Mouse (Mus musculus) ES-E14 (cell line): ENCODE data around the gene Pms2. TPM values are rescaled to one million over a fixed set of nuclear protein-coding genes. Genes with fewer than 3 reads are reported as not detected.

Source experiments
- DNase-seq: peaks from one replicate; pipeline ENCODE4 v3.0.0-alpha.2; 2013; ENCODE audit warnings: low read depth, low spot score
- H3K27ac ChIP-seq: 2 replicates; pipeline ENCODE4 v1.5.1; 2012; ENCODE audit warnings: low read depth, mild to moderate bottlenecking, low read length, moderate library complexity, mixed read lengths; ENCODE audit not compliant: poor library complexity, insufficient read depth, severe bottlenecking
- H3K36me3 ChIP-seq: 2 replicates; pipeline ENCODE4 v1.6.1; 2012; ENCODE audit warnings: mild to moderate bottlenecking, low read length, moderate library complexity, mixed read lengths; ENCODE audit not compliant: control insufficient read depth, poor library complexity, insufficient read depth, severe bottlenecking
- H3K4me1 ChIP-seq, 2 experiments: fragments of 150-350 bp in 1 of 2; sonication (generic) in 1 of 2; 2 replicates each; pipeline ENCODE4 v1.6.1; 2012; ENCODE audit warnings: low read length in 2 of 2, mild to moderate bottlenecking in 1 of 2, mixed read lengths in 1 of 2; ENCODE audit not compliant: control insufficient read depth in 2 of 2, insufficient read depth in 2 of 2, poor library complexity in 1 of 2
- H3K4me3 ChIP-seq, 2 experiments: fragments of 150-350 bp in 1 of 2; sonication (generic) in 1 of 2; 2 replicates each; pipeline ENCODE4 v1.5.1; 2012; ENCODE audit warnings: low read length in 2 of 2, low read depth in 1 of 2, mild to moderate bottlenecking in 1 of 2, mixed read lengths in 1 of 2; ENCODE audit not compliant: insufficient read depth in 1 of 2, poor library complexity in 1 of 2, severe bottlenecking in 1 of 2
- H3K9ac ChIP-seq: 2 replicates; pipeline ENCODE4 v1.6.1; 2012; ENCODE audit warnings: low read depth, mild to moderate bottlenecking, low read length, mixed read lengths; ENCODE audit not compliant: poor library complexity, insufficient read depth, severe bottlenecking
- H3K9me3 ChIP-seq: fragments of 150-350 bp; sonication (generic); 2 replicates; pipeline ENCODE4 v1.6.1; 2012; ENCODE audit warnings: low read depth, mild to moderate bottlenecking, low read length; ENCODE audit not compliant: control insufficient read depth, insufficient read depth
- CHD2 ChIP-seq: IDR thresholded peaks from 2 replicates; pipeline ENCODE4 v1.6.1; 2014; ENCODE audit warnings: mild to moderate bottlenecking, low read depth, low read length, inconsistent platforms
- HCFC1 ChIP-seq: IDR thresholded peaks from 2 replicates; pipeline ENCODE4 v1.6.1; 2012; ENCODE audit warnings: low read length, inconsistent platforms, borderline replicate concordance; ENCODE audit not compliant: insufficient read depth
- MAFK ChIP-seq: IDR thresholded peaks from 2 replicates; pipeline ENCODE4 v1.6.1; 2014; ENCODE audit warnings: mild to moderate bottlenecking, low read depth, low read length, inconsistent platforms; ENCODE audit not compliant: insufficient read depth
- ZC3H11A ChIP-seq: IDR thresholded peaks from 2 replicates; pipeline ENCODE4 v1.6.1; 2012; ENCODE audit warnings: low read depth, mild to moderate bottlenecking, inconsistent platforms, low read length, borderline replicate concordance
- ZNF384 ChIP-seq: IDR thresholded peaks from 2 replicates; pipeline ENCODE4 v1.6.1; 2012; ENCODE audit warnings: low read depth, low read length, inconsistent platforms
- in situ Hi-C, 2 experiments: fragments of 600-800 bp; cut with MboI; formaldehyde crosslinking; loops; one replicate each; pipeline ENCODE4 v1.15.1; 2025; ENCODE audit warnings: low sequenced_read_pairs in 2 of 2, inconsistent platforms in 1 of 2; ENCODE audit not compliant: unreplicated experiment in 2 of 2
- total RNA-seq: library from RNA; depleted of rRNA; stranded (reverse); fragments of 300-350 nt; gene quantifications from 2 replicates; pipeline ENCODE4 v1.2.3, GENCODE M21; 2012

Gene Pms2
- total RNA-seq, 1 experiment = 23.9 TPM

DNA sequence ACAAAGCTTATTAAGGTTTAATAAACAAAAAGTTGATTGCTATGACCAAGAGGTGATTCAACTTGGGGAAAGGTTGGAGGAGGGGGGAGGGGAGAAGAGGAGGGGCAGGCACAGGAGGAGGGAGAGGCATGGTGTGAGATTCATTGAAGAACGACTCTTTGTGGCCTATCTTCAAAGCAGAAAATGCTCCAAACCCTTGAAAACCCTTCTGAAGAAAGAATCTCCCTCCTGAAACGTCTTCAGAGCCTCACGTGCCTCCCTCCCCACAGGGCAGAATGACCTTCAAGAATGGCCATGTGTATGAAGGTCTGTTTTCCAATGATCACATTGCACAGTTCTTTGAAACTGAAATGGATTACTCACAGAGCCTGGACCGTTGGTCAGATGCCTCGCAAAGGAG, 40.3 kb downstream of the Pms2 start:
- TF ChIP-seq MAFK = no peak
- no peak for TF ChIP-seq ZC3H11A
- TF ChIP-seq HCFC1 = no peak
- no peak for TF ChIP-seq CHD2
- no peak for TF ChIP-seq ZNF384

DNA sequence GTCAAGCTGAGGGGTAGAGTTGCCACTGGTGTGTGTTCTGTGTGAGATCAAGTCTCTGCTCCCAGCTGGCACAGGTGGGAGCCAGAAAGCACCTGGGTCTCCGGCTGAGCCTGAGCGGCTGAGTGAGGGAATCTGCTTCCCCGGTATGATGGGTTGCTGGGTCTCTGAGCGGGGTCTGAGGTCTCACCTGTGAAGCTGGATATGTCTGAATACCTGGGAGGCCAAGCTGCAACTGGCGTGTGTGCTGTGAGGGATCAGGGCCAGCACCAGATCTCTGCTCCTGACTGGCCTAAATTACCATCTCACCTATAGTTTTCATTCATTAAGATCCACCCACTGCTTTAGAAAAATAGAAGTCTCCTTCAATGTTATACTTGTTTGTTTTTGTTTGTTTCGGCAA, 47.3 kb downstream of the Pms2 start:
- H3K4me1 ChIP-seq = no peaks in the 10 kb centered on the region
- no peak overlapping the region for H3K9ac ChIP-seq
- no peak for TF ChIP-seq ZNF384
- TF ChIP-seq HCFC1 = no peak
- no peak for TF ChIP-seq ZC3H11A
- no peak for TF ChIP-seq MAFK
- TF ChIP-seq CHD2 = no peak
- in situ Hi-C loops = no loop called here
- no peaks in the 10 kb centered on the region for H3K36me3 ChIP-seq
- DNase-seq = no peak
- H3K4me3 ChIP-seq = no peak overlapping the region
- no peaks in the 10 kb centered on the region for H3K9me3 ChIP-seq
- no peak overlapping the region for H3K27ac ChIP-seq

More for the DNA sequence above, 40.3 kb downstream of the Pms2 start:
- 0 out of 4 replicates have a peak, but pooled peaks cover 0 to 2% of the 10 kb centered on the region in 2 experiments for H3K4me1 ChIP-seq
- H3K36me3 ChIP-seq = no peaks in the 10 kb centered on the region
- H3K9me3 ChIP-seq = no peaks in the 10 kb centered on the region
- no peak overlapping the region for H3K4me3 ChIP-seq
- in situ Hi-C loops = no loop called here
- no peak for DNase-seq
- H3K27ac ChIP-seq = no peak overlapping the region
- H3K9ac ChIP-seq = no peak overlapping the region

DNA sequence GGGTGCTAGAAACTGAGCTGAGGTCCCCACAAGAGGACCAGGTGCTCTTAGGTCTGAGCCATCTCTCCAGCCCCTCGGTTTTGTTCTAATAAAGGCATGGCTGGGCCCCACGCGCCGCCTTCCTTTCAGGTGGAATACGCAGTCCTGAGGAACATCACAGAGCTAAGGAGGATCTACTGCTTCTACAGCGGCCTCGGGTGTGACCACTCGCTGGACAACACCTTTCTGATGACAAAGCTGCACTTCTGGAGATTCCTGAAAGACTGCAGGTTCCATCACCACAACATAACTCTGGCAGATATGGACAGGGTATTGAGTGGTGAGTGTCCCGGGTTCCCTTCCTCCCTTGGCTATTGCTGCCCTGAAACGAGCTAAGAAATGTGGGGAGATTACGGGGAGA, 49.8 kb downstream of the Pms2 start:
- TF ChIP-seq ZC3H11A (no peak), HCFC1 (no peak), ZNF384 (no peak), CHD2 (no peak), MAFK (no peak)
- H3K9ac ChIP-seq = no peak overlapping the region
- in situ Hi-C loops = no loop called here
- no peaks in the 10 kb centered on the region for H3K9me3 ChIP-seq
- H3K4me1 ChIP-seq = no peaks in the 10 kb centered on the region
- H3K4me3 ChIP-seq = no peak overlapping the region
- no peak overlapping the region for H3K27ac ChIP-seq
- DNase-seq = no peak
- no peaks in the 10 kb centered on the region for H3K36me3 ChIP-seq

DNA sequence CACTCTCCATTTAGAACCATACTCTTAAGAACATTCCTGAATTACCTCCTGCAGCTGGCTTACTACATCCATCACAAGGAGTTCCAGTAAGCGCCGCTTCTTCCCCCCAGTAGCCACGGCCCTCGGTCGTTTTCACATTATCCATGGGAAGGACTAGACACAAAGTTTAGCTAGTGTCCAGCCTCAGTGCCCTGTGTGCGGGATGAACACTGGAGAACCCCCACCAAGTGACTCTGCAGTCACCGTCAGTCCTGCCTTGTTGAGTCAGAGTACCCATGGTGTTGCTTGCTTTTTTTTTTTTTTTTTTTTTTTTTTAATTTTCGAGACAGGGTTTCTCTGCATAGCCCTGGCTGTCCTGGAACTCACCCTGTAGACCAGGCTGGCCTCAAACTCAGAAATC, 51.4 kb downstream of the Pms2 start:
- no peaks in the 10 kb centered on the region for H3K4me1 ChIP-seq
- no peak overlapping the region for H3K4me3 ChIP-seq
- H3K9ac ChIP-seq = no peak overlapping the region
- DNase-seq = no peak
- H3K27ac ChIP-seq = no peak overlapping the region
- no peaks in the 10 kb centered on the region for H3K36me3 ChIP-seq
- TF ChIP-seq MAFK (no peak), ZC3H11A (no peak), ZNF384 (no peak), HCFC1 (no peak), CHD2 (no peak)
- in situ Hi-C loops = no loop called here
- H3K9me3 ChIP-seq = no peaks in the 10 kb centered on the region
